Mouse (Mus musculus) left cerebral cortex, postnatal 25 days (tissue): ENCODE measurements at regions not wholly inside any gene's neighbourhood (a gene's known extent, or its start where the extent isn't known, plus 50 kb on each side); places are given as distances from the start of the nearest gene placed in this dataset.

ENCODE experiments used
- DNase-seq, 2 experiments: peaks; one replicate each; pipeline ENCODE4 v3.0.0; 2022; ENCODE audit warnings: low spot score in 2 of 2, mixed read lengths in 1 of 2
- intact Hi-C: fragments of 180-260 bp; cut with DNase I; formaldehyde crosslinking; loops from one replicate; pipeline ENCODE4 v1.15.1; 2025

- DNase-seq, result no peak
- intact Hi-C loops, result no loop called here
Measured at GRCm38 (mm10) chr15:65347277-65347676, 332.6 kb upstream of the Gm21961 start.

GRCm38 (mm10) chr15:65342501-65342900 is 327.8 kb upstream of the Gm21961 start:
- peak; percentile 3 to 5 for DNase-seq

GRCm38 (mm10) chr15:65334076-65334475 is 319.4 kb upstream of the Gm21961 start:
- DNase-seq, result no peak
- intact Hi-C loops, result no loop called here

More at GRCm38 (mm10) chr15:65342501-65342900, 327.8 kb upstream of the Gm21961 start:
- intact Hi-C loops, result no loop called here

GRCm38 (mm10) chr15:65308066-65308465 is 293.4 kb upstream of the Gm21961 start:
- intact Hi-C loops, result loop anchor here (10.0 kb wide), 1 partner anchor 327 kb away; no protein-coding TSS in a partner anchor
- peak in 1 of 2 experiments; percentile 59 for DNase-seq

- intact Hi-C loops, result no loop called here
- DNase-seq, result no peak
Measured at GRCm38 (mm10) chr15:65258816-65259215, 244.1 kb upstream of the Gm21961 start.

GRCm38 (mm10) chr15:65222504-65222903 is 207.8 kb upstream of the Gm21961 start:
- intact Hi-C loops, result no loop called here
- DNase-seq, result peak; percentile 2 to 14

GRCm38 (mm10) chr15:65217908-65218307 is 203.2 kb upstream of the Gm21961 start:
- DNase-seq, result no peak
- intact Hi-C loops, result no loop called here

- intact Hi-C loops, result no loop called here
- no peak for DNase-seq
Measured at GRCm38 (mm10) chr15:65196307-65196706, 181.6 kb upstream of the Gm21961 start.

GRCm38 (mm10) chr15:65193654-65194053 is 178.9 kb upstream of the Gm21961 start:
- intact Hi-C loops, result no loop called here
- DNase-seq, result no peak
